Mouse (Mus musculus) brain, embryonic 14.5 days (tissue): ENCODE measurements around the gene Efcab1. TPM values are rescaled to one million over a fixed set of nuclear protein-coding genes. Genes with fewer than 3 reads are reported as not detected.
A peak's percentile ranks its signal among the peaks of the same experiment; 100 is the strongest.
"Not testable (repeated sequence)": the region's sequence is repeated elsewhere in the genome, so short reads cannot be mapped to it uniquely, and the experiment has no call there.

ENCODE experiments used
- DNase-seq: peaks from one replicate; pipeline ENCODE4 v3.0.0-alpha.2; 2011; ENCODE audit warnings: low read depth
- CTCF ChIP-seq: fragments of 200-500 bp; IDR thresholded peaks from 2 replicates; pipeline ENCODE4 v1.5.1; 2012; ENCODE audit warnings: inconsistent platforms, mild to moderate bottlenecking, moderate library complexity, borderline replicate concordance; ENCODE audit not compliant: insufficient read depth, insufficient read length; ENCODE audit errors: extremely low read depth
- POLR2A ChIP-seq: fragments of 200-500 bp; IDR thresholded peaks from 2 replicates; pipeline ENCODE4 v1.6.1; 2012; ENCODE audit warnings: mild to moderate bottlenecking, inconsistent platforms, borderline replicate concordance; ENCODE audit not compliant: poor library complexity, insufficient read depth, insufficient read length, severe bottlenecking; ENCODE audit errors: extremely low read depth
- polyA plus RNA-seq: library from polyadenylated mRNA; depleted of rRNA; stranded (reverse); fragments of >200 nt; gene quantifications from 2 replicates; pipeline ENCODE4 v1.2.3, GENCODE M21; 2012

Gene Efcab1
- polyA plus RNA-seq, 1 experiment = 8.6 TPM

- TF ChIP-seq POLR2A = no peak
- no peak for TF ChIP-seq CTCF
- DNase-seq = peak; percentile 55
Measured at GRCm38 (mm10) chr16:14940898-14941297, 34.5 kb downstream of the Efcab1 start.

GRCm38 (mm10) chr16:14943530-14943929 is 37.1 kb downstream of the Efcab1 start:
- no peak for DNase-seq
- TF ChIP-seq POLR2A (no peak), CTCF (no peak)

GRCm38 (mm10) chr16:14947561-14947960 is 41.2 kb downstream of the Efcab1 start:
- DNase-seq = not testable (repeated sequence)

GRCm38 (mm10) chr16:14951894-14952293 is 45.5 kb downstream of the Efcab1 start:
- DNase-seq = no peak
- TF ChIP-seq POLR2A (no peak), CTCF (no peak)

- no peak for DNase-seq
- no peak for TF ChIP-seq POLR2A
- TF ChIP-seq CTCF = no peak
Measured at GRCm38 (mm10) chr16:14959743-14960142, 53.3 kb downstream of the Efcab1 start.

- TF ChIP-seq CTCF (no peak), POLR2A (no peak)
- no peak for DNase-seq
Measured at GRCm38 (mm10) chr16:14973696-14974095, 67.3 kb downstream of the Efcab1 start.

- no peak for DNase-seq
- no peak for TF ChIP-seq POLR2A
- TF ChIP-seq CTCF = no peak
Measured at GRCm38 (mm10) chr16:14979228-14979627, 72.8 kb downstream of the Efcab1 start.

GRCm38 (mm10) chr16:14989614-14990268 is 83.3 kb downstream of the Efcab1 start:
- TF ChIP-seq CTCF = no peak
- no peak for TF ChIP-seq POLR2A

GRCm38 (mm10) chr16:14991001-14991400 is 84.6 kb downstream of the Efcab1 start:
- TF ChIP-seq POLR2A = no peak
- no peak for TF ChIP-seq CTCF
- no peak for DNase-seq

More at GRCm38 (mm10) chr16:14989614-14990268, 83.3 kb downstream of the Efcab1 start:
- DNase-seq = peak; percentile 53

GRCm38 (mm10) chr16:14992461-14993107 is 86.2 kb downstream of the Efcab1 start:
- TF ChIP-seq POLR2A (no peak), CTCF (no peak)
- peak; percentile 1 for DNase-seq

GRCm38 (mm10) chr16:15014724-15015123 is 108.3 kb downstream of the Efcab1 start:
- TF ChIP-seq POLR2A = no peak
- no peak for TF ChIP-seq CTCF
- DNase-seq = peak; percentile 2
